Mouse (Mus musculus): ENCODE measurements around the gene Eif4a3. TPM values are rescaled to one million over a fixed set of nuclear protein-coding genes. Genes with fewer than 3 reads are reported as not detected.
A peak's percentile ranks its signal among the peaks of the same experiment; 100 is the strongest.
"Not testable (repeated sequence)": the region's sequence is repeated elsewhere in the genome, so short reads cannot be mapped to it uniquely, and the experiment has no call there.

The Eif4a3 gene
- total RNA-seq, 2 experiments from 2014 or later: 105 to 112 TPM

DNA sequence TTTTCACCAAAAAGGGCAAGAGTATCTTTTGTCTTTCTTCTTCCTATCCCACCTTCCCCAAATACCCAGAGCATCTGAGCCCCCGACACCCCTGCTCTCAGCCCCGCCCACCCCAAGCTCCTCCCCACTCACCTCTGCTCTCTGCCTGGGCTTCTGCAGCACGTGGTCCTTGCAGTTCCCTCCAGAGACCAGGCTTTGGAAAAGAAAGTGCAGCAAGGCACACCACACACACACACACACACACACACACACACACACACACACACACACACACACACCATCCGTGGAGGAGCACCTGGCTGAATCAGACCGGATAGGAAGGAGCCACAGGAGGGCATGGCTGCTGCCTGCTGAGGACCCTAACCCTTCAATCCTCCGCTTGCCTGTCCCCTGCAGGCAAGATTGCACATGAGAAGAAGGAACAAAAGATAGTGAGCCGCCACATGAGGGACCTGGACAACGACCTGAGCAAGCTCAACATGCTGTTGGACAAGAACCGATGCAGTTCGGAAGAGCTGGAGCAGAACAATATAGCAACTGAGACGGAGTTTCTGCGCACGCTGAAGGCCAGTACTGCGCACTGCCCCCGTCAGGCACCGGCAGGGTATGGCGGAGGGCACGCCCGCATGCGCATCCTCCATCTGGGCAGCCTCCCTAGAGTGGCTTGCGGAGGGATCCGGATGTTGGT, 46.9 kb downstream of the Eif4a3 start:
- DNase-seq: peak; percentile 46 to 66
- intact Hi-C loops (cut with DNase I): no loop called here

- intact Hi-C loops (cut with DNase I): no loop called here
- no peak for DNase-seq
Measured at GRCm38 (mm10) chr11:119250998-119251397, 48.9 kb downstream of the Eif4a3 start.

- intact Hi-C loops (cut with DNase I): loop anchor here (2.0 kb wide), 1 partner anchor 42 kb away; no protein-coding TSS in a partner anchor
- DNase-seq: peak; percentile 75 to 88
Measured at GRCm38 (mm10) chr11:119249011-119249410, 50.9 kb downstream of the Eif4a3 start.

- intact Hi-C loops (cut with DNase I); DNase-seq: not testable (repeated sequence)
Measured at GRCm38 (mm10) chr11:119245543-119245942, 54.3 kb downstream of the Eif4a3 start.

DNA sequence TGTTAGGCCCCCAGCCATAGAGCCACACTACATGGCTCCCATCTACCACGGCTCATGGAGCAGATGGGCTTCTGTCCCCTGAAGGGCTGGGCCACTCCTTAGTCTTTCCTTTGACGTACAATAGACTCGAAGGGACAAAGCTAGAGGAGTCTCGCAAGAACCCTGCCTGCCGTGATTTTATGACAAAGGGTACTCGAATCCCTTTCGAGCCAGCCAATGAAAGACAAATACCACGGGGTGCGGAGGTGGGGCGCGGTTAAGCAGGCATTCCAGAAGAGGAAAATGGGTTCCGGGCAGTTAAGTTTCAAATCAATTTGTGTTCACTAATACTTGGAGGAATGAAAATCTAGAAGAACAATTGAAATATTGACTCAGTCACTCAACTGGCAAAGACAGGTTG, 60.4 kb downstream of the Eif4a3 start:
- intact Hi-C loops (cut with DNase I): no loop called here
- DNase-seq: no peak

Other genes with a start within 250 kb of the Eif4a3 start
- gene Cbx4, start 213.9 kb downstream of the Eif4a3 start, total RNA-seq (2021): 10 to 100 TPM; 22.1 to 22.6 TPM
- gene Tbc1d16, start 71.6 kb downstream of the Eif4a3 start, total RNA-seq (2021): 10 to 100 TPM; 66.3 to 67.2 TPM
- gene Ccdc40, start 71.5 kb downstream of the Eif4a3 start, total RNA-seq (2021): under 1 TPM in 1 of 2 experiments, not detected in 1; 0.22 TPM
- gene Gaa, start 32.2 kb downstream of the Eif4a3 start, total RNA-seq (2021): 10 to 100 TPM; 56.7 to 58.4 TPM
- under 1 TPM; 0.07 to 0.12 TPM for gene Card14, start 7.7 kb upstream of the Eif4a3 start, total RNA-seq (2021)
- gene Sgsh, start 55.4 kb upstream of the Eif4a3 start, total RNA-seq (2021): 1 to 10 TPM; 7.9 TPM
- 1 to 10 TPM; 3.7 to 5.0 TPM for gene Slc26a11, start 55.5 kb upstream of the Eif4a3 start, total RNA-seq (2021)
- 10 to 100 TPM; 14.0 to 19.6 TPM for gene Rnf213, start 93.0 kb upstream of the Eif4a3 start, total RNA-seq (2021)
- 10 to 100 TPM; 13.8 to 18.6 TPM for gene Endov, start 191.3 kb upstream of the Eif4a3 start, total RNA-seq (2021)
- under 1 TPM; 0.55 to 0.64 TPM for gene Nptx1, start 247.7 kb upstream of the Eif4a3 start, total RNA-seq (2021)